Mouse (Mus musculus): Measurements from ENCODE around the gene Lin7b. TPM values are rescaled to one million over a fixed set of nuclear protein-coding genes. Genes with fewer than 3 reads are reported as not detected.

Gene Lin7b
- polyA plus RNA-seq, 1 experiment from 2014 or later, result 0.43 TPM

GRCm38 (mm10) chr7:45325800-45326199, 44.6 kb downstream of the Lin7b start:
- no peaks in the 10 kb centered on the region; the same call in 1 of the 2 replicates for H3K9me3 ChIP-seq (ENCODE audit: control insufficient read depth, low read length)
- H3K36me3 ChIP-seq (ENCODE audit: control insufficient read depth, insufficient read depth, low read length), result 0 out of 2 replicates have a peak, but pooled peaks cover 2% of the 10 kb centered on the region
- DNase-seq (ENCODE audit: low spot score), result no peak
- H3K4me2 ChIP-seq (ENCODE audit: low read depth, severe bottlenecking), result no peak overlapping the region
- H3K27ac ChIP-seq (replicated peaks; ENCODE audit: low read depth, low read length), result no peak overlapping the region
- no peak overlapping the region for H3K4me3 ChIP-seq (ENCODE audit: low read depth, low read length)
- ATAC-seq (ENCODE audit: insufficient number of reproducible peaks, low FRiP score, low TSS enrichment, low read depth), result no peak
- H3K27me3 ChIP-seq (ENCODE audit: control insufficient read depth, insufficient read depth, low read length), result no peaks in the 10 kb centered on the region
- no peaks in the 10 kb centered on the region for H3K4me1 ChIP-seq (ENCODE audit: control insufficient read depth, insufficient read depth, low read length)
- no peak overlapping the region for H3K9ac ChIP-seq (ENCODE audit: low read length)

DNA sequence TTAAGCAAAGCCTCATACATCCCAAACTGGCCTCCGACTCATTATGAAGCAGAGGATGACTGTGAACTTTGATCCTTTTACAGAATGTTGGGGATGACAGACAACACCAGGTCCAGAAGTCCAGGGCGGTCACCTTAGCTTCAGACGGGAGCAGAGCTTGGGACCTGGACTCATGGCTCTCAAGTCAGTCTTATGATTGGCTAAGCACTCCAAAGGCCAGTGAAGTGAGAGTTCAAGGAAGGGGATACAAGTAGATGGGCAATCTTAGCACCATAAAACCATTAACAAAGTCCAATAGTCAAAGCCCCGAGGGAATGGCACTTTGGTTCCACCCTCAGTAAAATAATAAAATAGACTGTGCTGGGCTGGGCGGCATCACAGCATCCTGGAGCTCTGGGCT, 47.3 kb downstream of the Lin7b start:
- no peak overlapping the region for H3K4me2 ChIP-seq (ENCODE audit: low read depth, severe bottlenecking)
- no peak overlapping the region for H3K9ac ChIP-seq (ENCODE audit: low read length)
- no peaks in the 10 kb centered on the region; the same call in 1 of the 2 replicates for H3K9me3 ChIP-seq (ENCODE audit: control insufficient read depth, low read length)
- ATAC-seq (ENCODE audit: insufficient number of reproducible peaks, low FRiP score, low TSS enrichment, low read depth) (no peak), DNase-seq (ENCODE audit: low spot score) (no peak)
- H3K27me3 ChIP-seq (ENCODE audit: control insufficient read depth, insufficient read depth, low read length), result no peaks in the 10 kb centered on the region
- no peaks in the 10 kb centered on the region for H3K4me1 ChIP-seq (ENCODE audit: control insufficient read depth, insufficient read depth, low read length)
- H3K36me3 ChIP-seq (ENCODE audit: control insufficient read depth, insufficient read depth, low read length), result 0 out of 2 replicates have a peak, but pooled peaks cover 2% of the 10 kb centered on the region
- 61% methylated on average over 5 of the region's 5 CpGs for WGBS
- no peak overlapping the region for H3K27ac ChIP-seq (replicated peaks; ENCODE audit: low read depth, low read length)
- H3K4me3 ChIP-seq (ENCODE audit: low read depth, low read length), result no peak overlapping the region

GRCm38 (mm10) chr7:45322245-45322644, 48.1 kb downstream of the Lin7b start:
- H3K27ac ChIP-seq (replicated peaks; ENCODE audit: low read depth, low read length), result no peak overlapping the region
- peaks cover 4% of the 10 kb centered on the region; the same call in 1 of the 2 replicates for H3K36me3 ChIP-seq (ENCODE audit: control insufficient read depth, insufficient read depth, low read length)
- ATAC-seq (ENCODE audit: insufficient number of reproducible peaks, low FRiP score, low TSS enrichment, low read depth), result no peak
- no peaks in the 10 kb centered on the region for H3K27me3 ChIP-seq (ENCODE audit: control insufficient read depth, insufficient read depth, low read length)
- no peaks in the 10 kb centered on the region for H3K4me1 ChIP-seq (ENCODE audit: control insufficient read depth, insufficient read depth, low read length)
- H3K4me2 ChIP-seq (ENCODE audit: low read depth, severe bottlenecking), result no peak overlapping the region
- H3K9me3 ChIP-seq (ENCODE audit: control insufficient read depth, low read length), result no peaks in the 10 kb centered on the region; the same call in 1 of the 2 replicates
- WGBS, result 90% methylated on average over 4 of the region's 4 CpGs
- no peak overlapping the region for H3K4me3 ChIP-seq (ENCODE audit: low read depth, low read length)
- no peak for DNase-seq (ENCODE audit: low spot score)
- no peak overlapping the region for H3K9ac ChIP-seq (ENCODE audit: low read length)

Other genes with a start within 250 kb of the Lin7b start
- gene Rps11, start 246.1 kb downstream of the Lin7b start, polyA plus RNA-seq (2014; fragmentation: Nextera tagmentation; extraction: Ambion mirVana), result 1,759 and 1,785 TPM in 2 replicates
- gene Rpl13a, start 241.8 kb downstream of the Lin7b start, polyA plus RNA-seq (2014; fragmentation: Nextera tagmentation; extraction: Ambion mirVana), result 1,469 and 1,490 TPM in 2 replicates
- 0.45 TPM in 1 of 2 replicates, not detected in the other for gene Gm45713, start 234.4 kb downstream of the Lin7b start, polyA plus RNA-seq (2014; fragmentation: Nextera tagmentation; extraction: Ambion mirVana)
- 0.33 and 0.44 TPM in 2 replicates for gene Flt3l, start 234.2 kb downstream of the Lin7b start, polyA plus RNA-seq (2014; fragmentation: Nextera tagmentation; extraction: Ambion mirVana)
- gene Pih1d1, start 216.3 kb downstream of the Lin7b start, polyA plus RNA-seq (2014; fragmentation: Nextera tagmentation; extraction: Ambion mirVana), result 106 and 108 TPM in 2 replicates
- gene Aldh16a1, start 216.0 kb downstream of the Lin7b start, polyA plus RNA-seq (2014; fragmentation: Nextera tagmentation; extraction: Ambion mirVana), result 37.2 and 38.7 TPM in 2 replicates
- 0.11 TPM in 1 of 2 replicates, not detected in the other for gene Slc17a7, start 206.6 kb downstream of the Lin7b start, polyA plus RNA-seq (2014; fragmentation: Nextera tagmentation; extraction: Ambion mirVana)
- gene Gfy, start 191.0 kb downstream of the Lin7b start, polyA plus RNA-seq (2014; fragmentation: Nextera tagmentation; extraction: Ambion mirVana), result not detected in 2 replicates
- gene Pth2, start 189.6 kb downstream of the Lin7b start, polyA plus RNA-seq (2014; fragmentation: Nextera tagmentation; extraction: Ambion mirVana), result not detected in 2 replicates
- 0.41 and 0.51 TPM in 2 replicates for gene Ccdc155, start 165.7 kb downstream of the Lin7b start, polyA plus RNA-seq (2014; fragmentation: Nextera tagmentation; extraction: Ambion mirVana)
- 0.51 and 0.60 TPM in 2 replicates for gene Dkkl1, start 158.4 kb downstream of the Lin7b start, polyA plus RNA-seq (2014; fragmentation: Nextera tagmentation; extraction: Ambion mirVana)
- gene Tead2, start 154.8 kb downstream of the Lin7b start, polyA plus RNA-seq (2014; fragmentation: Nextera tagmentation; extraction: Ambion mirVana), result 378 and 385 TPM in 2 replicates
- 0.82 and 1.6 TPM in 2 replicates for gene Cd37, start 131.5 kb downstream of the Lin7b start, polyA plus RNA-seq (2014; fragmentation: Nextera tagmentation; extraction: Ambion mirVana)
- gene Slc6a16, start 129.5 kb downstream of the Lin7b start, polyA plus RNA-seq (2014; fragmentation: Nextera tagmentation; extraction: Ambion mirVana), result 0.20 and 0.36 TPM in 2 replicates
- not detected in 2 replicates for gene Slc6a21, start 93.1 kb downstream of the Lin7b start, polyA plus RNA-seq (2014; fragmentation: Nextera tagmentation; extraction: Ambion mirVana)
- gene Trpm4, start 36.8 kb downstream of the Lin7b start, polyA plus RNA-seq (2014; fragmentation: Nextera tagmentation; extraction: Ambion mirVana), result 6.7 and 8.9 TPM in 2 replicates
- 0.52 and 0.83 TPM in 2 replicates for gene Hrc, start 35.3 kb downstream of the Lin7b start, polyA plus RNA-seq (2014; fragmentation: Nextera tagmentation; extraction: Ambion mirVana)
- 5.4 and 6.1 TPM in 2 replicates for gene Ppfia3, start 3.6 kb downstream of the Lin7b start, polyA plus RNA-seq (2014; fragmentation: Nextera tagmentation; extraction: Ambion mirVana)
- gene Snrnp70, start 25.2 kb upstream of the Lin7b start, polyA plus RNA-seq (2014; fragmentation: Nextera tagmentation; extraction: Ambion mirVana), result 87.5 and 93.0 TPM in 2 replicates
- not detected in 2 replicates for gene Kcna7, start 35.1 kb upstream of the Lin7b start, polyA plus RNA-seq (2014; fragmentation: Nextera tagmentation; extraction: Ambion mirVana)
- gene Ntf5, start 43.1 kb upstream of the Lin7b start, polyA plus RNA-seq (2014; fragmentation: Nextera tagmentation; extraction: Ambion mirVana), result 3.8 and 4.1 TPM in 2 replicates
- not detected in 2 replicates for gene Lhb, start 50.2 kb upstream of the Lin7b start, polyA plus RNA-seq (2014; fragmentation: Nextera tagmentation; extraction: Ambion mirVana)
- 39.1 and 41.8 TPM in 2 replicates for gene Gys1, start 64.3 kb upstream of the Lin7b start, polyA plus RNA-seq (2014; fragmentation: Nextera tagmentation; extraction: Ambion mirVana)
- 184 and 187 TPM in 2 replicates for gene Ruvbl2, start 67.5 kb upstream of the Lin7b start, polyA plus RNA-seq (2014; fragmentation: Nextera tagmentation; extraction: Ambion mirVana)
- 4,688 and 5,046 TPM in 2 replicates for gene Ftl1, start 89.3 kb upstream of the Lin7b start, polyA plus RNA-seq (2014; fragmentation: Nextera tagmentation; extraction: Ambion mirVana)
- gene Bax, start 96.3 kb upstream of the Lin7b start, polyA plus RNA-seq (2014; fragmentation: Nextera tagmentation; extraction: Ambion mirVana), result 186 and 191 TPM in 2 replicates
- 1.1 and 1.5 TPM in 2 replicates for gene Tulp2, start 111.3 kb upstream of the Lin7b start, polyA plus RNA-seq (2014; fragmentation: Nextera tagmentation; extraction: Ambion mirVana)
- gene Gm45808, start 116.2 kb upstream of the Lin7b start, polyA plus RNA-seq (2014; fragmentation: Nextera tagmentation; extraction: Ambion mirVana), result not detected in 2 replicates
- gene Dhdh, start 118.2 kb upstream of the Lin7b start, polyA plus RNA-seq (2014; fragmentation: Nextera tagmentation; extraction: Ambion mirVana), result 3.3 and 4.3 TPM in 2 replicates
- gene Nucb1, start 139.8 kb upstream of the Lin7b start, polyA plus RNA-seq (2014; fragmentation: Nextera tagmentation; extraction: Ambion mirVana), result 116 and 122 TPM in 2 replicates
- 19.5 and 21.9 TPM in 2 replicates for gene Ppp1r15a, start 155.7 kb upstream of the Lin7b start, polyA plus RNA-seq (2014; fragmentation: Nextera tagmentation; extraction: Ambion mirVana)
- gene Plekha4, start 155.7 kb upstream of the Lin7b start, polyA plus RNA-seq (2014; fragmentation: Nextera tagmentation; extraction: Ambion mirVana), result 0.52 and 0.64 TPM in 2 replicates
- 0.58 and 1.0 TPM in 2 replicates for gene Hsd17b14, start 184.3 kb upstream of the Lin7b start, polyA plus RNA-seq (2014; fragmentation: Nextera tagmentation; extraction: Ambion mirVana)
- 50.7 and 54.2 TPM in 2 replicates for gene Bcat2, start 199.6 kb upstream of the Lin7b start, polyA plus RNA-seq (2014; fragmentation: Nextera tagmentation; extraction: Ambion mirVana)
- gene Fgf21, start 244.9 kb upstream of the Lin7b start, polyA plus RNA-seq (2014; fragmentation: Nextera tagmentation; extraction: Ambion mirVana), result not detected in 2 replicates
- 0.07 TPM in 1 of 2 replicates, not detected in the other for gene Fut1, start 246.7 kb upstream of the Lin7b start, polyA plus RNA-seq (2014; fragmentation: Nextera tagmentation; extraction: Ambion mirVana)